Mouse (Mus musculus) cortical plate, adult 2 months (tissue): ENCODE data around the gene Map3k14.

Source experiments
- CTCF ChIP-seq: fragments of 200-500 bp; IDR thresholded peaks from 2 replicates; pipeline ENCODE4 v1.5.1; 2011; ENCODE audit warnings: mild to moderate bottlenecking, control low read depth, low read length; ENCODE audit not compliant: insufficient read depth; ENCODE audit errors: extremely low read depth
- POLR2A ChIP-seq: fragments of 200-500 bp; IDR thresholded peaks from 2 replicates; pipeline ENCODE4 v1.6.1; 2011; ENCODE audit warnings: mild to moderate bottlenecking, low read length, control low read depth; ENCODE audit not compliant: insufficient read depth; ENCODE audit errors: extremely low read depth

- TF ChIP-seq CTCF (no peak), POLR2A (no peak)
Observed at GRCm38 (mm10) chr11:103269426-103269825, 2.2 kb upstream of the Map3k14 start.
